Mouse (Mus musculus) forebrain, postnatal 0 days (tissue): ENCODE data around the gene Uhrf1. TPM values are rescaled to one million over a fixed set of nuclear protein-coding genes. Genes with fewer than 3 reads are reported as not detected.

Experiments
- ATAC-seq: fragments of 200-750 bp; cut with Nextera tagmentation; 2 replicates; pipeline ENCODE4 v1.8.0; 2017; ENCODE audit warnings: mild to moderate bottlenecking, moderate library complexity
- DNase-seq: peaks from one replicate; pipeline ENCODE4 v3.0.0-alpha.2; 2015
- H3K27ac ChIP-seq: fragments of 300-500 bp; sonication (generic); 2 replicates; pipeline ENCODE4 v1.5.1; 2014; ENCODE audit warnings: low read depth, mild to moderate bottlenecking, antibody characterized with exemption, low read length, moderate library complexity, mixed read lengths
- H3K27me3 ChIP-seq: fragments of 300-500 bp; sonication (generic); 2 replicates; pipeline ENCODE4 v1.6.1; 2014; ENCODE audit warnings: mild to moderate bottlenecking, low read length, mixed read lengths; ENCODE audit not compliant: insufficient read depth
- H3K36me3 ChIP-seq: fragments of 300-500 bp; sonication (generic); 2 replicates; pipeline ENCODE4 v1.6.1; 2014; ENCODE audit warnings: mild to moderate bottlenecking, moderate library complexity; ENCODE audit not compliant: insufficient read depth
- H3K4me1 ChIP-seq: fragments of 300-500 bp; sonication (generic); 2 replicates; pipeline ENCODE4 v1.6.1; 2014; ENCODE audit warnings: antibody characterized with exemption; ENCODE audit not compliant: insufficient read depth
- H3K4me2 ChIP-seq: fragments of 300-500 bp; sonication (generic); 2 replicates; pipeline ENCODE4 v1.6.1; 2014; ENCODE audit warnings: low read depth, mild to moderate bottlenecking, moderate library complexity
- H3K4me3 ChIP-seq: fragments of 300-500 bp; sonication (generic); 2 replicates; pipeline ENCODE4 v1.5.1; 2014; ENCODE audit warnings: low read depth, low read length, mixed read lengths
- H3K9ac ChIP-seq: fragments of 300-500 bp; sonication (generic); 2 replicates; pipeline ENCODE4 v1.6.1; 2014; ENCODE audit warnings: mild to moderate bottlenecking
- H3K9me3 ChIP-seq: fragments of 300-500 bp; sonication (generic); 2 replicates; pipeline ENCODE4 v1.6.1; 2016; ENCODE audit warnings: low read length
- CTCF ChIP-seq: sonication (generic); IDR thresholded peaks from 2 replicates; pipeline ENCODE4 v1.5.1; 2016; ENCODE audit warnings: antibody characterized with exemption, control low read depth, low read depth
- WGBS: fragments of 180-500 bp; shearing (Covaris S2); extraction: QIAGEN DNeasy Blood & Tissue Kit; methylation state at CpG from one replicate; pipeline ENCODE4 v1.1.7; 2014; 5-methylcytosine and 5-hydroxymethylcytosine counted together
- polyA plus RNA-seq: library from polyadenylated mRNA; unstranded; fragments of >200 nt; fragmentation: Nextera tagmentation; extraction: Ambion mirVana; gene quantifications from 2 replicates; pipeline ENCODE4 v1.2.1, GENCODE M21; 2015
- total RNA-seq: library from RNA; depleted of rRNA; stranded (reverse); fragments of >200 nt; gene quantifications from 2 replicates; pipeline ENCODE4 v1.2.3, GENCODE M21; 2014

The Uhrf1 gene
- total and polyA plus RNA-seq, 2 experiments from 2014 or later = 9.9 to 11.6 TPM

GRCm38 (mm10) chr17:56331256-56331655 is 28.1 kb downstream of the Uhrf1 start:
- Histone ChIP-seq H3K27me3 (no peaks in the 10 kb centered on the region), H3K4me1 (peaks cover 16% of the 10 kb centered on the region), H3K36me3 (no peaks in the 10 kb centered on the region), H3K9me3 (no peaks in the 10 kb centered on the region), H3K27ac (no peak overlapping the region), H3K9ac (no peak overlapping the region), H3K4me3 (no peak overlapping the region), H3K4me2 (no peak overlapping the region)
- no peak for DNase-seq
- no peak for ATAC-seq
- no peak for TF ChIP-seq CTCF

GRCm38 (mm10) chr17:56332987-56333386 is 29.9 kb downstream of the Uhrf1 start:
- Histone ChIP-seq H3K27ac (no peak overlapping the region), H3K4me1 (peaks cover 6% of the 10 kb centered on the region)
- ATAC-seq = 0 out of 2 replicates have a peak, but pooled peaks have one; percentile 30

GRCm38 (mm10) chr17:56337190-56337589 is 34.1 kb downstream of the Uhrf1 start:
- no peak overlapping the region for H3K9ac ChIP-seq
- peak; percentile 46; the same call in 1 of the 2 replicates for ATAC-seq
- peak; percentile 57 for TF ChIP-seq CTCF

More at GRCm38 (mm10) chr17:56332987-56333386, 29.9 kb downstream of the Uhrf1 start:
- no peaks in the 10 kb centered on the region for H3K36me3 ChIP-seq
- H3K9me3 ChIP-seq = no peaks in the 10 kb centered on the region
- no peak for DNase-seq
- H3K4me3 ChIP-seq = no peak overlapping the region
- no peaks in the 10 kb centered on the region for H3K27me3 ChIP-seq
- H3K9ac ChIP-seq = no peak overlapping the region
- no peak overlapping the region for H3K4me2 ChIP-seq
- WGBS = 44% methylated on average over 8 of the region's 8 CpGs
- peak; percentile 51 for TF ChIP-seq CTCF

GRCm38 (mm10) chr17:56337791-56338190 is 34.7 kb downstream of the Uhrf1 start:
- 87% methylated on average over 6 of the region's 6 CpGs for WGBS
- DNase-seq (no peak), ATAC-seq (no peak)
- no peak overlapping the region for H3K27ac ChIP-seq
- no peaks in the 10 kb centered on the region for H3K36me3 ChIP-seq
- no peak overlapping the region for H3K4me2 ChIP-seq
- H3K27me3 ChIP-seq = no peaks in the 10 kb centered on the region
- no peak for TF ChIP-seq CTCF
- H3K9ac ChIP-seq = no peak overlapping the region
- no peaks in the 10 kb centered on the region for H3K4me1 ChIP-seq
- no peaks in the 10 kb centered on the region for H3K9me3 ChIP-seq
- H3K4me3 ChIP-seq = no peak overlapping the region

More at GRCm38 (mm10) chr17:56337190-56337589, 34.1 kb downstream of the Uhrf1 start:
- Histone ChIP-seq H3K4me3 (no peak overlapping the region), H3K36me3 (no peaks in the 10 kb centered on the region), H3K27ac (no peak overlapping the region), H3K4me2 (no peak overlapping the region), H3K4me1 (no peaks in the 10 kb centered on the region), H3K9me3 (no peaks in the 10 kb centered on the region), H3K27me3 (no peaks in the 10 kb centered on the region)
- peak; percentile 41 for DNase-seq
- 42% methylated on average over 4 of the region's 4 CpGs for WGBS

- no peak for DNase-seq
- no peak for ATAC-seq
- 53% methylated on average over 4 of the region's 4 CpGs for WGBS
Observed at GRCm38 (mm10) chr17:56338909-56339308, 35.8 kb downstream of the Uhrf1 start.

GRCm38 (mm10) chr17:56340717-56341116 is 37.6 kb downstream of the Uhrf1 start:
- Histone ChIP-seq H3K4me2 (no peak overlapping the region), H3K36me3 (peaks cover 6% of the 10 kb centered on the region; the same call in 1 of the 2 replicates), H3K4me3 (no peak overlapping the region), H3K4me1 (no peaks in the 10 kb centered on the region), H3K9ac (no peak overlapping the region), H3K27ac (no peak overlapping the region), H3K9me3 (no peaks in the 10 kb centered on the region), H3K27me3 (no peaks in the 10 kb centered on the region)
- no peak for DNase-seq
- no peak for TF ChIP-seq CTCF
- no peak for ATAC-seq

More at GRCm38 (mm10) chr17:56338909-56339308, 35.8 kb downstream of the Uhrf1 start:
- Histone ChIP-seq H3K4me1 (no peaks in the 10 kb centered on the region), H3K4me3 (no peak overlapping the region), H3K27ac (no peak overlapping the region), H3K36me3 (no peaks in the 10 kb centered on the region), H3K9me3 (no peaks in the 10 kb centered on the region), H3K4me2 (no peak overlapping the region), H3K9ac (no peak overlapping the region), H3K27me3 (no peaks in the 10 kb centered on the region)
- peak; percentile 40; the same call in 1 of the 2 replicates for TF ChIP-seq CTCF

GRCm38 (mm10) chr17:56343466-56343865 is 40.3 kb downstream of the Uhrf1 start:
- Histone ChIP-seq H3K4me3 (no peak overlapping the region), H3K4me1 (no peaks in the 10 kb centered on the region), H3K36me3 (peaks cover 6% of the 10 kb centered on the region; the same call in 1 of the 2 replicates), H3K9me3 (no peaks in the 10 kb centered on the region), H3K9ac (no peak overlapping the region), H3K4me2 (no peak overlapping the region), H3K27ac (no peak overlapping the region), H3K27me3 (no peaks in the 10 kb centered on the region)
- 82% methylated on average over 3 of the region's 3 CpGs for WGBS
- DNase-seq (no peak), ATAC-seq (no peak)
- TF ChIP-seq CTCF = no peak
